Mouse (Mus musculus) erythroblast, adult 5-6 weeks (primary cell): ENCODE measurements around the gene Rragd. TPM values are rescaled to one million over a fixed set of nuclear protein-coding genes. Genes with fewer than 3 reads are reported as not detected.

ENCODE experiments used
- ATAC-seq: replicated peaks from 2 replicates; pipeline ENCODE4 v1.8.0; 2016; ENCODE audit warnings: moderate number of reproducible peaks, mild to moderate bottlenecking, moderate TSS enrichment, inconsistent platforms; ENCODE audit not compliant: poor library complexity, low FRiP score, severe bottlenecking
- total RNA-seq, 2 experiments: library from RNA; stranded (forward) in 1 of 2; stranded (reverse) in 1 of 2; fragments of 150-400 nt in 1 of 2; fragments of 200-764, 138-1000 nt in 1 of 2; gene quantifications; 2 replicates each; pipeline versions ENCODE4 v1.2.3 to v1.2.4; 2015 to 2017; ENCODE audit warnings: low replicate concordance in 2 of 2

Rragd gene
- total RNA-seq, 2 experiments from 2014 or later, result 3.8 to 19.5 TPM

- peak; percentile 91 for ATAC-seq
These were observed 48.5 kb downstream of the Rragd start, which contains the start of gene Ube2j1 for GRCm38 (mm10) chr4:33031195-33031960. Ube2j1 (plus strand) TSS chr4:33031416.

- ATAC-seq, result no peak
These were observed 49.2 kb downstream of the Rragd start for GRCm38 (mm10) chr4:33032045-33032444.

- no peak for ATAC-seq
These were observed 50.7 kb downstream of the Rragd start for GRCm38 (mm10) chr4:33033515-33033914.

- ATAC-seq, result no peak
These were observed 57.0 kb downstream of the Rragd start for GRCm38 (mm10) chr4:33039826-33040225.

GRCm38 (mm10) chr4:33049601-33050000 is 66.8 kb downstream of the Rragd start:
- ATAC-seq, result no peak

- no peak for ATAC-seq
These were observed 69.2 kb downstream of the Rragd start for GRCm38 (mm10) chr4:33052055-33052454.

GRCm38 (mm10) chr4:33052650-33053049 is 69.8 kb downstream of the Rragd start:
- ATAC-seq, result no peak; the same call in 1 of the 2 replicates

- no peak for ATAC-seq
These were observed 71.6 kb downstream of the Rragd start for GRCm38 (mm10) chr4:33054426-33054825.

GRCm38 (mm10) chr4:33056317-33056716 is 73.5 kb downstream of the Rragd start:
- no peak for ATAC-seq

- no peak for ATAC-seq
These were observed 75.3 kb downstream of the Rragd start for GRCm38 (mm10) chr4:33057890-33058687.

GRCm38 (mm10) chr4:33061158-33061557 is 78.3 kb downstream of the Rragd start:
- ATAC-seq, result no peak

GRCm38 (mm10) chr4:33062981-33063380 is 80.1 kb downstream of the Rragd start, which contains the start of gene Gabrr2:
Gabrr2 (plus strand) TSS chr4:33062999.
- ATAC-seq, result no peak

GRCm38 (mm10) chr4:33064986-33065385 is 82.1 kb downstream of the Rragd start:
- no peak for ATAC-seq

- no peak for ATAC-seq
These were observed 83.6 kb downstream of the Rragd start for GRCm38 (mm10) chr4:33066223-33066960.

GRCm38 (mm10) chr4:33067331-33067730 is 84.5 kb downstream of the Rragd start:
- no peak for ATAC-seq

GRCm38 (mm10) chr4:33067826-33068225 is 85.0 kb downstream of the Rragd start:
- ATAC-seq, result no peak

- ATAC-seq, result no peak
These were observed 86.1 kb downstream of the Rragd start for GRCm38 (mm10) chr4:33068894-33069293.

GRCm38 (mm10) chr4:33070326-33070725 is 87.5 kb downstream of the Rragd start:
- no peak for ATAC-seq

GRCm38 (mm10) chr4:33071337-33071736 is 88.5 kb downstream of the Rragd start:
- no peak for ATAC-seq
